Mouse (Mus musculus): ENCODE results near the gene Hspb8. TPM values are rescaled to one million over a fixed set of nuclear protein-coding genes. Genes with fewer than 3 reads are reported as not detected.
A peak's percentile ranks its signal among the peaks of the same experiment; 100 is the strongest.
"Not testable (repeated sequence)": the region's sequence is repeated elsewhere in the genome, so short reads cannot be mapped to it uniquely, and the experiment has no call there.

Hspb8 gene
- polyA plus RNA-seq, 1 experiment from 2014 or later: 7.6 TPM

GRCm38 (mm10) chr5:116445634-116446367 is 23.1 kb upstream of the Hspb8 start:
- peaks cover 53% of the 10 kb centered on the region for H3K36me3 ChIP-seq
- WGBS: 46% methylated on average over 10 of the region's 10 CpGs

GRCm38 (mm10) chr5:116444517-116444916 is 21.9 kb upstream of the Hspb8 start:
- no peak overlapping the region for H3K27ac ChIP-seq (replicated peaks)
- WGBS: 60% methylated on average over 27 of the region's 27 CpGs

More at GRCm38 (mm10) chr5:116445634-116446367, 23.1 kb upstream of the Hspb8 start:
- no peak overlapping the region for H3K4me2 ChIP-seq
- H3K27me3 ChIP-seq: no peaks in the 10 kb centered on the region
- no peak overlapping the region for H3K9ac ChIP-seq
- H3K4me1 ChIP-seq (replicated peaks): peaks cover 27% of the 10 kb centered on the region
- no peaks in the 10 kb centered on the region for H3K9me3 ChIP-seq
- no peak for ATAC-seq (ENCODE audit: low read depth)
- no peak overlapping the region for H3K4me3 ChIP-seq
- H3K27ac ChIP-seq (replicated peaks): no peak overlapping the region

GRCm38 (mm10) chr5:116443459-116443940 is 20.8 kb upstream of the Hspb8 start:
- Histone ChIP-seq H3K9me3 (no peaks in the 10 kb centered on the region), H3K4me3 (no peak overlapping the region), H3K27ac (replicated peaks) (peak overlapping the region; percentile 29), H3K4me1 (replicated peaks) (peaks cover 20% of the 10 kb centered on the region), H3K4me2 (no peak overlapping the region), H3K36me3 (peaks cover 42% of the 10 kb centered on the region), H3K27me3 (no peaks in the 10 kb centered on the region), H3K9ac (no peak overlapping the region)
- WGBS: 60% methylated on average over 8 of the region's 8 CpGs
- peak; percentile 54; the same call in 1 of the 2 replicates for ATAC-seq (ENCODE audit: low read depth)

More at GRCm38 (mm10) chr5:116444517-116444916, 21.9 kb upstream of the Hspb8 start:
- H3K36me3 ChIP-seq: peaks cover 47% of the 10 kb centered on the region
- peaks cover 27% of the 10 kb centered on the region for H3K4me1 ChIP-seq (replicated peaks)
- no peak for ATAC-seq (ENCODE audit: low read depth)
- no peaks in the 10 kb centered on the region for H3K27me3 ChIP-seq
- no peak overlapping the region for H3K4me2 ChIP-seq
- no peak overlapping the region for H3K4me3 ChIP-seq
- no peak overlapping the region for H3K9ac ChIP-seq
- no peaks in the 10 kb centered on the region for H3K9me3 ChIP-seq

GRCm38 (mm10) chr5:116442697-116443458 is 20.2 kb upstream of the Hspb8 start:
- H3K4me3 ChIP-seq: no peak overlapping the region
- no peak overlapping the region for H3K4me2 ChIP-seq
- H3K27ac ChIP-seq (replicated peaks): peak overlapping the region; percentile 29; the same call in 1 of the 2 replicates
- peaks cover 42% of the 10 kb centered on the region for H3K36me3 ChIP-seq
- peaks cover 20% of the 10 kb centered on the region for H3K4me1 ChIP-seq (replicated peaks)
- no peaks in the 10 kb centered on the region for H3K9me3 ChIP-seq
- whole genome bisulfite sequencing: 67% methylated on average over 7 of the region's 7 CpGs
- ATAC-seq (ENCODE audit: low read depth): no peak
- H3K27me3 ChIP-seq: no peaks in the 10 kb centered on the region
- H3K9ac ChIP-seq: no peak overlapping the region

GRCm38 (mm10) chr5:116440251-116440650 is 17.6 kb upstream of the Hspb8 start:
- Histone ChIP-seq H3K4me2 (no peak overlapping the region), H3K27ac (replicated peaks) (no peak overlapping the region), H3K9ac (no peak overlapping the region), H3K36me3 (peaks cover 28% of the 10 kb centered on the region), H3K4me1 (replicated peaks) (peaks cover 24% of the 10 kb centered on the region), H3K27me3 (no peaks in the 10 kb centered on the region), H3K9me3 (no peaks in the 10 kb centered on the region), H3K4me3 (no peak overlapping the region)
- ATAC-seq (ENCODE audit: low read depth): no peak
- WGBS: 74% methylated on average over 4 of the region's 4 CpGs

GRCm38 (mm10) chr5:116438328-116438727 is 15.7 kb upstream of the Hspb8 start:
- Histone ChIP-seq H3K4me1 (replicated peaks) (peaks cover 22% of the 10 kb centered on the region), H3K9me3 (no peaks in the 10 kb centered on the region), H3K4me2 (no peak overlapping the region), H3K27ac (replicated peaks) (no peak overlapping the region), H3K36me3 (peaks cover 10% of the 10 kb centered on the region; the same call in 1 of the 2 replicates), H3K27me3 (no peaks in the 10 kb centered on the region), H3K4me3 (no peak overlapping the region), H3K9ac (no peak overlapping the region)
- ATAC-seq (ENCODE audit: low read depth): no peak
- 20% methylated on average over 4 of the region's 4 CpGs for WGBS

- Histone ChIP-seq H3K9ac (no peak overlapping the region), H3K9me3 (no peaks in the 10 kb centered on the region), H3K27me3 (no peaks in the 10 kb centered on the region), H3K36me3 (no peaks in the 10 kb centered on the region; the same call in 1 of the 2 replicates), H3K4me3 (no peak overlapping the region), H3K4me1 (replicated peaks) (peaks cover 12% of the 10 kb centered on the region), H3K4me2 (no peak overlapping the region), H3K27ac (replicated peaks) (no peak overlapping the region)
- peak; percentile 38; the same call in 1 of the 2 replicates for ATAC-seq (ENCODE audit: low read depth)
These were observed 13.5 kb upstream of the Hspb8 start for GRCm38 (mm10) chr5:116436117-116436516.

GRCm38 (mm10) chr5:116434976-116435850 is 12.5 kb upstream of the Hspb8 start:
- H3K36me3 ChIP-seq: no peaks in the 10 kb centered on the region
- peak; percentile 35; the same call in 1 of the 2 replicates for ATAC-seq (ENCODE audit: low read depth)
- WGBS: 55% methylated on average over 13 of the region's 13 CpGs
- H3K9me3 ChIP-seq: no peaks in the 10 kb centered on the region
- peaks cover 11% of the 10 kb centered on the region for H3K4me1 ChIP-seq (replicated peaks)
- H3K27me3 ChIP-seq: no peaks in the 10 kb centered on the region
- no peak overlapping the region for H3K4me3 ChIP-seq
- no peak overlapping the region for H3K9ac ChIP-seq
- H3K4me2 ChIP-seq: no peak overlapping the region
- H3K27ac ChIP-seq (replicated peaks): no peak overlapping the region

GRCm38 (mm10) chr5:116432871-116433270 is 10.2 kb upstream of the Hspb8 start:
- H3K36me3 ChIP-seq: no peaks in the 10 kb centered on the region
- H3K9ac ChIP-seq: no peak overlapping the region
- H3K9me3 ChIP-seq: no peaks in the 10 kb centered on the region
- no peak overlapping the region for H3K4me3 ChIP-seq
- no peak for ATAC-seq (ENCODE audit: low read depth)
- 75% methylated on average over 7 of the region's 7 CpGs for WGBS
- H3K4me1 ChIP-seq (replicated peaks): peaks cover 11% of the 10 kb centered on the region
- H3K27ac ChIP-seq (replicated peaks): no peak overlapping the region
- H3K4me2 ChIP-seq: no peak overlapping the region
- H3K27me3 ChIP-seq: no peaks in the 10 kb centered on the region

- Histone ChIP-seq H3K9ac (no peak overlapping the region), H3K27me3 (peaks cover 24% of the 10 kb centered on the region), H3K4me1 (replicated peaks) (peaks cover 19% of the 10 kb centered on the region), H3K27ac (replicated peaks) (no peak overlapping the region), H3K4me3 (no peak overlapping the region), H3K9me3 (no peaks in the 10 kb centered on the region), H3K36me3 (no peaks in the 10 kb centered on the region), H3K4me2 (no peak overlapping the region)
- 84% methylated on average over 2 of the region's 2 CpGs for WGBS
- no peak for ATAC-seq (ENCODE audit: low read depth)
These were observed 4.0 kb upstream of the Hspb8 start for GRCm38 (mm10) chr5:116426701-116427100.

GRCm38 (mm10) chr5:116425709-116426108 is 3.0 kb upstream of the Hspb8 start:
- not testable (repeated sequence) for H3K4me3 ChIP-seq; H3K9ac ChIP-seq; ATAC-seq (ENCODE audit: low read depth); H3K27ac ChIP-seq (replicated peaks); H3K9me3 ChIP-seq; H3K36me3 ChIP-seq; H3K4me2 ChIP-seq
- WGBS: 87% methylated on average over 3 of the region's 3 CpGs
- Histone ChIP-seq H3K27me3 (peaks cover 28% of the 10 kb centered on the region), H3K4me1 (replicated peaks) (peaks cover 26% of the 10 kb centered on the region)

Measured in neural tube, embryonic 13.5 days (tissue).